Mouse (Mus musculus) heart, adult 2 months (tissue): Measurements from ENCODE around the gene Shmt2.

Source experiments
- CTCF ChIP-seq: fragments of 200-600 bp; IDR thresholded peaks from 2 replicates; pipeline ENCODE4 v1.8.1; 2022; ENCODE audit warnings: antibody characterized with exemption, mild to moderate bottlenecking, moderate library complexity
- POLR2A ChIP-seq: fragments of 200-500 bp; IDR thresholded peaks from 2 replicates; pipeline ENCODE4 v1.6.1; 2011; ENCODE audit warnings: mild to moderate bottlenecking, low read depth, low read length, control low read depth; ENCODE audit not compliant: insufficient read depth

GRCm38 (mm10) chr10:127512307-127512666 is 10.0 kb downstream of the Shmt2 start:
- TF ChIP-seq POLR2A = no peak
- no peak for TF ChIP-seq CTCF
